Mouse (Mus musculus) heart, embryonic 14.5 days (tissue): ENCODE measurements around the gene Uqcrc2. TPM values are rescaled to one million over a fixed set of nuclear protein-coding genes. Genes with fewer than 3 reads are reported as not detected.

ENCODE experiments used
- ATAC-seq: fragments of 200-750 bp; cut with Nextera tagmentation; 2 replicates; pipeline ENCODE4 v1.8.0; 2017; ENCODE audit warnings: low read depth, moderate TSS enrichment; ENCODE audit not compliant: insufficient number of reproducible peaks, insufficient read depth, low FRiP score
- H3K27ac ChIP-seq, 2 experiments: fragments of 200-500 bp in 1 of 2; fragments of 300-500 bp in 1 of 2; sonication (generic) in 1 of 2; replicated peaks in 1 of 2; 2 replicates each; pipeline ENCODE4 v1.5.1; 2012 to 2014; ENCODE audit warnings: low read depth in 2 of 2, low read length in 2 of 2, control low read depth in 1 of 2, mild to moderate bottlenecking in 1 of 2, mixed read lengths in 1 of 2; ENCODE audit not compliant: control insufficient read depth in 1 of 2, insufficient read depth in 1 of 2
- H3K27me3 ChIP-seq: fragments of 300-500 bp; sonication (generic); 2 replicates; pipeline ENCODE4 v1.6.1; 2014; ENCODE audit warnings: mild to moderate bottlenecking, low read length, control low read depth; ENCODE audit not compliant: control insufficient read depth, insufficient read depth
- H3K36me3 ChIP-seq: fragments of 300-500 bp; sonication (generic); 2 replicates; pipeline ENCODE4 v1.6.1; 2014; ENCODE audit warnings: mild to moderate bottlenecking, control low read depth, low read length, mixed read lengths; ENCODE audit not compliant: control insufficient read depth, insufficient read depth
- H3K4me1 ChIP-seq, 2 experiments: fragments of 200-500 bp in 1 of 2; fragments of 300-500 bp in 1 of 2; sonication (generic) in 1 of 2; 2 replicates each; pipeline ENCODE4 v1.6.1; 2012 to 2014; ENCODE audit warnings: low read length in 2 of 2, control low read depth in 1 of 2, mixed read lengths in 1 of 2; ENCODE audit not compliant: control insufficient read depth in 2 of 2, insufficient read depth in 2 of 2
- H3K4me2 ChIP-seq: fragments of 300-500 bp; sonication (generic); 2 replicates; pipeline ENCODE4 v1.6.1; 2014; ENCODE audit warnings: mild to moderate bottlenecking, low read length
- H3K4me3 ChIP-seq, 2 experiments: fragments of 200-500 bp in 1 of 2; fragments of 300-500 bp in 1 of 2; sonication (generic) in 1 of 2; 2 replicates each; pipeline ENCODE4 v1.5.1; 2012 to 2014; ENCODE audit warnings: low read length in 2 of 2, mild to moderate bottlenecking in 2 of 2, control low read depth in 1 of 2, low read depth in 1 of 2, moderate library complexity in 1 of 2; ENCODE audit not compliant: control insufficient read depth in 1 of 2, insufficient read depth in 1 of 2
- H3K9ac ChIP-seq: fragments of 300-500 bp; sonication (generic); 2 replicates; pipeline ENCODE4 v1.6.1; 2014; ENCODE audit warnings: mild to moderate bottlenecking, low read length
- H3K9me3 ChIP-seq: fragments of 300-500 bp; sonication (generic); 2 replicates; pipeline ENCODE4 v1.6.1; 2016; ENCODE audit warnings: low read length, control low read depth; ENCODE audit not compliant: control insufficient read depth
- WGBS: fragments of 180-500 bp; shearing (Covaris S2); extraction: QIAGEN DNeasy Blood & Tissue Kit; methylation state at CpG from one replicate; pipeline ENCODE4 v1.1.7; 2014; 5-methylcytosine and 5-hydroxymethylcytosine counted together
- polyA plus RNA-seq: library from polyadenylated mRNA; unstranded; fragments of >200 nt; fragmentation: Nextera tagmentation; extraction: Ambion mirVana; gene quantifications from 2 replicates; pipeline ENCODE4 v1.2.1, GENCODE M21; 2014

Gene Uqcrc2
- polyA plus RNA-seq, 1 experiment from 2014 or later, result 532 TPM

DNA sequence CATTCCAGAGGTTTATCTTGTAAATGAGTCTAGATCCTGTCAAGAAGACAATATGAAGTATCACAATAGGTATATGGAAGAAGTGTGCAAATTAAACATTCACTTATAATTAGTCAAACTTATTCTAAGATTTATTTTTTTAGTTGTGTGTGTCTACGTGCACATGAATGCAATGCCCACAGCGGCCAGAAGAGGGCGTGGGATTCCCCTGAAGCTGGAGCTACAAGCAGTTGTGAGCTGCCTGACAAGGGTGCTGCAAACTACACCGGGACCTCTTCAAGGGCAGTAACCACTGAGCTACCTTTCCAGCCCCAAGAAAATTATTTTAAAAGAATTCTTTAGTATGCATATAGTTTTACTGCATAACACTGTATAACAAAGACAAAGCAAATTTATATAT lies 55.7 kb downstream of the Uqcrc2 start:
- 76% methylated on average over 4 of the region's 4 CpGs for WGBS
- no peaks in the 10 kb centered on the region for H3K9me3 ChIP-seq

DNA sequence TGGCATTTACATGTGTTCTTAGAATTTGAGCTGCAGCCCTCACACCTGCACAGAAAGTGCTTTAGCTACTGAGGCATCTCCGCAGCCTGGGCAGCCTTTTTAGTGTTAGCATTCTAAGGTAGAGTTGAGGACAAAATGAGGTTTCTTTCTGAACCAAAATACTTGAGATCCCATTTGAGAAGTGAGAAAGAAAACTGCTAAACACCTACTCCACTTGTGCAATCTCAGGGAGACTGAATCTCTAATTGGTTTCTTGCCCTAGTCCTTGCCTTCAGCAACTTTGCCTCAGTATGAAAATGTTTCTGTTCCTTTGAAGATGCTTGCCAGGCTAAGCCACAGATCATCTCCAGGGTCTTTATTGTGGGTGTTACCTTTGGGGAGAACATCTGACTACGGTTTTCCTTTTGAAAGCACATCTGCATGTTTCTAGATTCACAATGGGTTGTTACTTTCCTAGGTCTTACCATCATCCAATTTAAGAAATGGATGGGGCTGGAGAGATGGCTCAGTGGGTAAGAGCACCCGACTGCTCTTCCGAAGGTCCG lies 58.9 kb downstream of the Uqcrc2 start:
- Histone ChIP-seq H3K27me3 (no peaks in the 10 kb centered on the region), H3K4me3 (no peak overlapping the region), H3K4me1 (peaks cover 0 to 9% of the 10 kb centered on the region in 2 experiments; a peak in 1 of 4 replicates), H3K9ac (no peak overlapping the region), H3K4me2 (no peak overlapping the region), H3K36me3 (peaks cover 12% of the 10 kb centered on the region; the same call in 1 of the 2 replicates), H3K9me3 (no peaks in the 10 kb centered on the region), H3K27ac (no peak overlapping the region)
- no peak for ATAC-seq
- 97% methylated on average over 5 of the region's 5 CpGs for WGBS

More for the DNA sequence above, 55.7 kb downstream of the Uqcrc2 start:
- Histone ChIP-seq H3K27ac (no peak overlapping the region), H3K36me3 (peaks cover 12% of the 10 kb centered on the region; the same call in 1 of the 2 replicates), H3K4me2 (no peak overlapping the region), H3K4me1 (peaks cover 0 to 18% of the 10 kb centered on the region in 2 experiments), H3K27me3 (no peaks in the 10 kb centered on the region), H3K4me3 (no peak overlapping the region), H3K9ac (no peak overlapping the region)
- ATAC-seq, result no peak

DNA sequence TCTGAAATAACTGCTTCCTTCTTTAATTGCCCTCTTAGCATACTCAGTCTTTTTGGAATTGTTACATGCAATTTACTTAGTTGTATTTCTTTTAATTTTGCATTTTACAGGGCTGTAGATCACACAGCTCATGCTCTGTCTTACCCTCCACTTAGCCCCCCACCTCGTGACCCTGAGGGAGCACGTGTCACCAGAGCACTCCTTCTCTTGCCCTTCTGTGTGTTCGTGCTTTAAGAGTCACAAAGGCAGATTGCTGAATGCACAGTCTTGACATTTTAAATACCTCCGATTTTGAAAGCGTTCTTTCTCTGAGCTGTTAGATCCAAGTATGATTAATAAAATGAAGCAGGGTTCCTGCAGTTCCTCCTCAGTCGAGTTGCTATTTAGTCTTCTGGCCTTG lies 60.2 kb downstream of the Uqcrc2 start:
- Histone ChIP-seq H3K4me2 (no peak overlapping the region), H3K4me1 (peaks cover 0 to 4% of the 10 kb centered on the region in 2 experiments; a peak in 1 of 4 replicates), H3K36me3 (peaks cover 12% of the 10 kb centered on the region; the same call in 1 of the 2 replicates), H3K4me3 (no peak overlapping the region), H3K9me3 (no peaks in the 10 kb centered on the region), H3K27ac (no peak overlapping the region), H3K9ac (no peak overlapping the region), H3K27me3 (no peaks in the 10 kb centered on the region)
- no peak for ATAC-seq
- WGBS, result 41% methylated on average over 6 of the region's 6 CpGs

DNA sequence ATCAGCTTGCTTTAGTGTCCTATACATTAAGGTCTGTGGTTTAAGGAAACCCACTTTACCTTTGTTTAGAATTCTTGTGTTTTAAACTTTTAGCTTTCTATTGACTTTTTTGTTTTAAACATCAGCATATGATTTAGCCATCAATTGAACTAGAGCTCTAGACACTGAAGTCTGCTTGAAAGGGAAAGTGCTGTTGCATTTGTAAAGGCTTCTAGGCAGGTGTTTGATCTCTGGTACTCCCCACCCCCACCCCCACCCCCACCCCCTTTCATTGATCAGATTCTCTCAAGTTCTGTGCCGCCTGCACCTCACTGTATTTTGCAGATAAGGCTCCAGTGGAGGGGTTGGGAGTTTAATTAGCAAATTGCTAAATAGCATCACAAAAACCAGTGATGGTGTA lies 60.7 kb downstream of the Uqcrc2 start:
- H3K36me3 ChIP-seq, result peaks cover 11% of the 10 kb centered on the region; the same call in 1 of the 2 replicates

DNA sequence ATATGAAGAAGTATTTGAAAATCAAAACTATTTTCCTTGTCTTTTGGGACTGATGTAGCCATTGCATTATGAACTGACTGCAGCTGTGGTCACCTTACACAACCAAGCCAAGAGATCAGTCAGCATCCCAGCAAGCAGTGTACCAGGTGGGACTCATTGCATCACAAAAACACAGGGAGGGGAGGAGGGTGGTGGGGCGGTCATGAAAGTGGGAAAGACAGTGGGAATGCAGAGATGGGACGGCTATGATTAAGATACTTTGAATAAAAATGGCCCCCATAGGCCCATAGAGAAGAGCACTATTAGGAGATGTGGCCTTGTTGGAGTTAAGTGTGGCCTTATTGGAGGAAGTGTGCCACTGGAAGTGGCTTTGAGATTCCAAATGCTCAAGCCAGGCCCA lies 61.4 kb downstream of the Uqcrc2 start:
- H3K9me3 ChIP-seq, result no peaks in the 10 kb centered on the region
- no peak overlapping the region for H3K9ac ChIP-seq
- ATAC-seq, result no peak
- H3K27ac ChIP-seq, result no peak overlapping the region
- peaks cover 7% of the 10 kb centered on the region; the same call in 1 of the 2 replicates for H3K36me3 ChIP-seq
- WGBS, result 94% methylated on average over 2 of the region's 2 CpGs
- H3K4me3 ChIP-seq, result no peak overlapping the region
- peaks cover 0 to 4% of the 10 kb centered on the region in 2 experiments; a peak in 1 of 4 replicates for H3K4me1 ChIP-seq
- H3K27me3 ChIP-seq, result no peaks in the 10 kb centered on the region
- no peak overlapping the region for H3K4me2 ChIP-seq

More for the DNA sequence above, 60.7 kb downstream of the Uqcrc2 start:
- H3K27me3 ChIP-seq, result no peaks in the 10 kb centered on the region
- H3K9me3 ChIP-seq, result no peaks in the 10 kb centered on the region
- no peak for ATAC-seq
- WGBS, result 81% methylated on average over 1 of the region's 1 CpGs
- H3K9ac ChIP-seq, result no peak overlapping the region
- no peak overlapping the region for H3K4me2 ChIP-seq
- no peak overlapping the region for H3K4me3 ChIP-seq
- H3K27ac ChIP-seq, result no peak overlapping the region
- peaks cover 0 to 4% of the 10 kb centered on the region in 2 experiments; a peak in 1 of 4 replicates for H3K4me1 ChIP-seq

DNA sequence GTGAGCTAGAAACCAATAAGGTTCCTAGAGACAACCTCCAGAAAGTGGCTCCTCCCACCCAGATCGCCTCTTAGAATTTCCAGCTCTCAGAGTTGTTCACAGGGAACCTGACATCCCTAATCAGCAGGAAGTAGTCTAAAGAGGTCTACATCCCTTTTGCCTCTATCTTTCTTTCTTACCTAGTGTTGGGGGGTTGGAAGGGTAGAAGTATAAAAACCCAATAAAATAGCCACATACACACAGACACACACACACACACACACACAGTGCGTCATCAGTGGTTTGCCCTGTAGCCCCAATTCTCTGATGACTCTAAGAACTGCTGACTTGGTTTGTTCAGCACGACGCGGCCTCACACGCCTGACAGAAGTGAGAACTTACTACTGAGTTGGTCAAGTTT lies 64.6 kb downstream of the Uqcrc2 start:
- H3K9ac ChIP-seq, result no peak overlapping the region
- H3K27me3 ChIP-seq, result no peaks in the 10 kb centered on the region
- WGBS, result 82% methylated on average over 6 of the region's 6 CpGs
- no peak for ATAC-seq
- no peaks in the 10 kb centered on the region for H3K9me3 ChIP-seq
- no peak overlapping the region for H3K4me2 ChIP-seq
- peaks cover 0 to 12% of the 10 kb centered on the region in 2 experiments; a peak in 2 of 4 replicates for H3K4me1 ChIP-seq
- H3K27ac ChIP-seq, result no peak overlapping the region
- no peaks in the 10 kb centered on the region for H3K36me3 ChIP-seq
- no peak overlapping the region for H3K4me3 ChIP-seq

DNA sequence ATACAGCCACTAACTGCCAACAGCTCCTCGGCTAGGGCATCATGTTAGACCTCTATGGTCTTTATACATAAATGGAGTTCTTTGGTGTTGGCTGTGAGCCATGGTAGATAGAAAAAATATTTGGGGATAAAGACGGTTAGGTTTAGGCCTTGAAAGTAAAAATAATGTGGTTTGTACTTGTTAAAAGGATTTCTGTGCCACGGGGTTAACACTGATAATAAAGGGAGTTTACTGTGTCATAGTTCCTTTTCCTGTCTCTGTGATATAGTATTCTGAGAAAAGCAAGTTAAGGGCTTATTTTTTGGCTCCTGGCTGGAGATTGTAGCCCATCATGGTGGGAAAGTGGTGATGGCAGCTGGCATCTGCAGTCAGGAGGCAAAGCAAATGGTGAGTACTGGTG lies 68.9 kb downstream of the Uqcrc2 start:
- Histone ChIP-seq H3K9ac (no peak overlapping the region), H3K27me3 (no peaks in the 10 kb centered on the region), H3K9me3 (no peaks in the 10 kb centered on the region), H3K27ac (no peak overlapping the region), H3K36me3 (no peaks in the 10 kb centered on the region), H3K4me1 (peaks cover 0 to 9% of the 10 kb centered on the region in 2 experiments; a peak in 1 of 4 replicates), H3K4me2 (no peak overlapping the region), H3K4me3 (no peak overlapping the region)
- no peak for ATAC-seq
- WGBS, result 50% methylated on average over 3 of the region's 3 CpGs
